Mouse (Mus musculus): ENCODE measurements around the gene Nacc1. TPM values are rescaled to one million over a fixed set of nuclear protein-coding genes. Genes with fewer than 3 reads are reported as not detected.
"Not testable (repeated sequence)": the region's sequence is repeated elsewhere in the genome, so short reads cannot be mapped to it uniquely, and the experiment has no call there.

The Nacc1 gene
- polyA plus RNA-seq, 1 experiment from 2014 or later = 6.9 TPM

DNA sequence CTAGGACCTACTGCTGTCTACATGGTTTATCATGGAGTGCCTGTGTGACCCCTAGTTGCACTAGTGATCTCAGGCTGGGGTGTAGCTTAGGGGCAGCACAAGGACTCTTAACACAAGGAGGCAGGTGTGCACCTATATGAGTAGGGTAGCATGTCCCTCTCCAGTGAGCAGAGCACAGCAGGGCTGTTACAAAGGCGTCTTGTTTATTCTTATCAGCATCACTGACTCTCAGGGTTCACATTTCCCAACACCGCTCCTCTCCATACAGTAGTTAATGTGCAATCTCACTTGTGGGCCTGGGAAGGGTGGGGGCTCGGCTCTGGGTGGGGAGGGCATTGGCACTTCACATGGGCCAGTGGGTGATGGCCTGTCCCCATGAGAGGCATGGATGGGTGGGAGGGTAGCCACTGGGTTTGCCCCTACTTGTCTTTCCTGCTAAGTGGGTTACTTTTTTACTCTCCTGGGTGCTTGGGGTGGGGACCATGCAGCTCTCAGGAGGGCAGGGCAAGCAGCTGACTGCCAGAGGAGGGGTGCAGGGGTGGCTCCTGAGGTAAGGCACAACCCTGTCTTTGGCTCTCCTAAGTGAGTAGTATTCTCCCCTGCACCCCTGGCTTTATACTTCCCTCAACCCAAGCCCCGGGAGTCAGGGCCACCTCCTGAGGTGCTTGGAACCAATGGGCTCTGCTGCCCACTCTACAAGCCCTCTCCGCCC, 17.2 kb downstream of the Nacc1 start:
- H3K36me3 ChIP-seq = peaks cover 43% of the 10 kb centered on the region

DNA sequence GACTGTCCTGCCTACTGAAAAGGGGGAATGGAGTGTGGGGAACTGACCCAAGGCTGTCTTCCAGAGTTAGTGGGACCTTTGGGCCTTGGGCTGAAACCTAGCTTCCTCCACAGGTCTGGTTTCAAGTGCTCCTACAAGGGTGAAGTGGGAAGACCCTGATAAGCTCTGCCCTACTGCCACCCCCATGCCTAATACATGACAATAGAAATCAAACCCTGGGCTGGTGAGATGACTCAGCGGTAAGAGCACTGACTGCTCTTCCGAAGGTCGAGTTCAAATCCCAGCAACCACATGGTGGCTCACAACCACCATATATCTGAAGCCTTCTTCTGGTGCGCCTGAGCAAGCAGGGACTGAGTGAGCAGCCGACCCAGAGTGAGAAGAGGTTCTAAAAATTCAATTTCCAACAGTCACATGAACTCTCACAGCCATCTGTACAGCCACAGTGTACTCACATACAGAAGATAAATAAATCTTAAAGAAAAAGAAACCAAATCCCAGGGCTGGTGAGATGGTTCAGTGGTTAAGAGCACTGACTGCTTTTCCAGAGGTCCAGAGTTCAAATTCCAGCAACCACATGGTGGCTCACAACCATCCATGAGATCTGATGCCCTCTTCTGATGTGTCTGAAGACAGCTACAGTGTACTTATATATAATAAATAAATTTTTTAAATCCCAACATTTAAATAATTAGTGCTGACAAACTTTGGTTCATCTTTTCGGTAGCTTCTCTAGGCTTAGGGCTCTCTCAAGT, 18.8 kb downstream of the Nacc1 start:
- H3K9me3 ChIP-seq (replicated peaks) = no peaks in the 10 kb centered on the region
- H3K9ac ChIP-seq = 0 out of 2 replicates have a peak overlapping the region, but pooled peaks have one; percentile 11
- H3K27ac ChIP-seq = no peak overlapping the region
- no peaks in the 10 kb centered on the region for H3K27me3 ChIP-seq
- ATAC-seq (ENCODE audit: low read depth) = no peak
- no peak overlapping the region for H3K4me3 ChIP-seq (replicated peaks)
- H3K4me2 ChIP-seq = no peak overlapping the region
- no peak for DNase-seq
- H3K4me1 ChIP-seq (replicated peaks) = peaks cover 62% of the 10 kb centered on the region
- peaks cover 30% of the 10 kb centered on the region for H3K36me3 ChIP-seq
- WGBS (ENCODE audit: insufficient replicate concordance) = 42% methylated on average over 6 of the region's 6 CpGs

More for the DNA sequence above, 17.2 kb downstream of the Nacc1 start:
- H3K4me3 ChIP-seq (replicated peaks); H3K9me3 ChIP-seq (replicated peaks); H3K27me3 ChIP-seq; H3K4me2 ChIP-seq; DNase-seq: not testable (repeated sequence)
- peaks cover 58% of the 10 kb centered on the region for H3K4me1 ChIP-seq (replicated peaks)
- peak; percentile 49 for ATAC-seq (ENCODE audit: low read depth)
- peak overlapping the region; percentile 25 for H3K27ac ChIP-seq
- 0 out of 2 replicates have a peak overlapping the region, but pooled peaks have one; percentile 8 for H3K9ac ChIP-seq
- 58% methylated on average over 5 of the region's 5 CpGs for WGBS (ENCODE audit: insufficient replicate concordance)

DNA sequence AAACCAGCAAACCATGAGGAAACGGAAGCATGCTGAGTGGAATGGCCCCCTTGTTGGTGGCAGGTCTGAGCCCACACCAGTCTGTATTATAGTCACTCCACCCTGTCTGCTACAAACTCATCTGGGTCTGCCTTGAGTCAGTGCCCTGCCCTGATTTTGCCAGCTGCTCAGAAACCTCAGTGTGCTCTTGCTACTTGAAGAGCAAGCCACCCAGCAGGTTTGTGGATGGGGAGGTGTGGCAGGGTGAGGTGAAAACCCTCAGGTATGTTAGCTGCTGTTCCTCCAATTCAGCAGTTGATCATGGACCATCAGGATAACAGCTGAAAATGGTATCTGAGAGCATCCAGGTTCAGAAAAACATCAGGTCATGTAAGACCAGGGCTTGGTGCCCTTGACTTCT, 19.6 kb downstream of the Nacc1 start:
- 67% methylated on average over 1 of the region's 1 CpGs for WGBS (ENCODE audit: insufficient replicate concordance)
- no peaks in the 10 kb centered on the region for H3K9me3 ChIP-seq (replicated peaks)
- peaks cover 68% of the 10 kb centered on the region for H3K4me1 ChIP-seq (replicated peaks)
- H3K27ac ChIP-seq = no peak overlapping the region
- no peaks in the 10 kb centered on the region for H3K27me3 ChIP-seq
- DNase-seq = no peak
- H3K9ac ChIP-seq = no peak overlapping the region
- no peak overlapping the region for H3K4me3 ChIP-seq (replicated peaks)
- ATAC-seq (ENCODE audit: low read depth) = no peak
- H3K4me2 ChIP-seq = no peak overlapping the region
- H3K36me3 ChIP-seq = peaks cover 23% of the 10 kb centered on the region

DNA sequence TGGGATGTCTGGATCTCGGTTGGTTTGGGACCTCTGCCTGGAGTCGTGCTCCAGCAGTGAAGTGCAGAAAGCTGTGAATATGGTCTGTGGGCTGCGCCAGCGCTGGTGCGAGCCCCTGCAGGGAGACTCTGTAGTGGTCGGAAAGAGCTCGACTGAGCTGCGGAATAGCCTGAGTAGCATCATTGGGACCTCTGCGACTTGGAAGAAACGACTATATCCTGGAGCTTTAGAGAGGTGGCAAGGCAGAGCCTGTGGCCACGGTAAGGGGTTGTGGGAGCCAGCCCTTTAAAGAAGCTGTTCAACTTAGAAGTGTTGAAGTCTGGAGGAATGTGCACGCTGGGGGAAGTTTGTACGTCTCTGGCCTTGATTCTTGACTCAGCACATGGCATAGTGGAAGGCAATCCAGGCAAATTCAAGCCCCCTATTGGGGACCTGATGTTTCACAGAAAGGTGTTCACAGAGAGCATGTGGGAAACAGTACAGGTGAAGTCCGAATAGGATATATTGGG, 22.2 kb downstream of the Nacc1 start:
- ATAC-seq (ENCODE audit: low read depth) (peak; percentile 2; the same call in 1 of the 2 replicates), DNase-seq (no peak)
- H3K9me3 ChIP-seq (replicated peaks) = no peaks in the 10 kb centered on the region
- WGBS (ENCODE audit: insufficient replicate concordance) = 2% methylated on average over 14 of the region's 14 CpGs
- peak overlapping the region; percentile 99 for H3K4me2 ChIP-seq
- peak overlapping the region; percentile 98 for H3K27ac ChIP-seq
- no peaks in the 10 kb centered on the region for H3K27me3 ChIP-seq
- peak overlapping the region; percentile 93 for H3K9ac ChIP-seq
- peak overlapping the region; percentile 81 for H3K4me3 ChIP-seq (replicated peaks)
- H3K4me1 ChIP-seq (replicated peaks) = peaks cover 78% of the 10 kb centered on the region
- H3K36me3 ChIP-seq = peaks cover under 1% of the 10 kb centered on the region; the same call in 1 of the 2 replicates

DNA sequence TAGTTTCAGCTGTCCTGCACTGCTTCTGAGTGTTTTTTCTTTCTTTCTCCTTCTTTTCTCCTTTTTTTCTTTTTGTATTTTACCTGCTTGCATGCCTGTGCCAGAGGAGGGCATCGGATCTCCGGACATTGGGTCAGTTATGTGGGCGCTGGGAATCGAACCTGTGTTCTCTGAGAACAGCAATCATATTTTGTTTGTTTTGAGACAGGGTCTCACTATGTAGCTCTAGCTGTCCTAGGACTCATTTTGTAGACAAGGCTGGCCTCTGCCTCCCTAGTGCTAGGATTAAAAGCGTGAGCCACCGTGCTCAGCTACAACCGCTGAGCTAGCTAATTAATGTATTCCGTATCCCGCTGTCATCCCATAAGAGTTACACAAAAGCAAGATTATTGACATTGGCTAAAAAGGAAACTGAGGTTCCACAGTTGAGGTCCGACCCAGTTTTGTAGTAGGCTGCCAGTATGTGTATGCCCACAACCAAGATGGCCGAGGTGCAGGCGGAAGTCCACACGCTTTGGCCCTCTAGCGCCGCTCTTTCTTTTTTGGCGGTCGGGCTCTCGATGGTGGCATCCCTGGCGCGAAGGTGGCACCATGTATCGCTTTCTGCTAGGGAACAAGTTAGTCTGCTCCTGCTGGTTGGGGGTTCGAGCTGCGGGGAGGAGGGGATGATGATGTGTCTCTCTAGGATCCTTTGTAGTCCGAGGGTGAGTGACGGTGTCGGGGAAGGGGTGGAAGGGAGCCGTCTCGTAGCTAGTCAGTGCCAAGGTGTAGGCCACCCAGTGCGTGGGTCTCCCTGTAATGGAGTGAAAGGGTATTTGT, 22.9 kb downstream of the Nacc1 start:
- no peaks in the 10 kb centered on the region for H3K27me3 ChIP-seq
- peak overlapping the region; percentile 81 for H3K4me3 ChIP-seq (replicated peaks)
- peak overlapping the region; percentile 98 for H3K27ac ChIP-seq
- DNase-seq = peak; percentile 65
- peak overlapping the region; percentile 93 for H3K9ac ChIP-seq
- no peaks in the 10 kb centered on the region for H3K36me3 ChIP-seq
- WGBS (ENCODE audit: insufficient replicate concordance) = under 1% methylated on average over 29 of the region's 29 CpGs
- ATAC-seq (ENCODE audit: low read depth) = peak; percentile 45
- H3K4me2 ChIP-seq = peak overlapping the region; percentile 99
- H3K4me1 ChIP-seq (replicated peaks) = peaks cover 79% of the 10 kb centered on the region
- no peaks in the 10 kb centered on the region for H3K9me3 ChIP-seq (replicated peaks)

DNA sequence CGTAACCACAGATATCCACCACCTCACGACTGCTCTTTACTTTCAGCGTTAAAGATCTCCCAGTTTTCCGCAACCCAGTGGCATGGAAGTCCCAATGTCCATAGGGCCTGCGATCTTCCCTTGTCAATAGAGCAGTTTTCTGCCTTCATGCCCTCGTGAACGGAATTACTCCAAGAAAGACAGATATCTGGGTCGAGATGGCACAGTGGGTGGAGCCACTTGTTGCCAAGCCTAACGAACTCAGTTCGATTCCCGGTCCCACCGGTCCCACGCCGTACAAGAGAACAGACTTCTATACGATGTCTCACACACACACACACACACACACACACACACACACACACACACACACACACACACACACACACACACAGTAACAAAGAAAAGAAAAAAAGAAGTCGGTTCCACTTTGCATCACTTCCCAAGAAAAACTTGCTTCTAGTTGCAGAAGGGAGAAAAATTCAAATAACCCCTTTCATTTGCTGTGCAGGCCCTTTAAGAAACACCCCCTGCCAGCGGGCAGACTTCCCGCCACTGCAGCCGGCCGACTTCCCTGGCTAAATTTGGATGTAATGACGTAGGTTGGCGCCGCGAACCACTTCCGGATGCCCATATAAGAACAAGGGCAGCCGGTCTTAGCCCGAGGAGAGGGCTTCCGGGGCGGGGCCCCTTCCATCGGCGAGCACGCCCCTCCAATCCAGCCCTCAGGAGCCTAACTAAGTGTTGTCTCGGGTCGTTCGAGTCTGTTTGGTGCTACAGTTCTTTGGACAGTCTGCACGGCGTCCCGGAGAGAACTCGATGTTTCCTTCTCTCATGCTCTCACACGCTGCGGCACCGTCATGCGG, 24.0 kb downstream of the Nacc1 start:
- Histone ChIP-seq H3K9ac (peak overlapping the region; percentile 93), H3K9me3 (replicated peaks) (no peaks in the 10 kb centered on the region), H3K4me1 (replicated peaks) (peaks cover 83% of the 10 kb centered on the region), H3K27me3 (no peaks in the 10 kb centered on the region), H3K36me3 (no peaks in the 10 kb centered on the region), H3K4me2 (peak overlapping the region; percentile 99), H3K4me3 (replicated peaks) (peak overlapping the region; percentile 81), H3K27ac (peak overlapping the region; percentile 98)
- peak; percentile 94 for DNase-seq
- WGBS (ENCODE audit: insufficient replicate concordance) = 3% methylated on average over 43 of the region's 43 CpGs
- peak; percentile 77 for ATAC-seq (ENCODE audit: low read depth)

DNA sequence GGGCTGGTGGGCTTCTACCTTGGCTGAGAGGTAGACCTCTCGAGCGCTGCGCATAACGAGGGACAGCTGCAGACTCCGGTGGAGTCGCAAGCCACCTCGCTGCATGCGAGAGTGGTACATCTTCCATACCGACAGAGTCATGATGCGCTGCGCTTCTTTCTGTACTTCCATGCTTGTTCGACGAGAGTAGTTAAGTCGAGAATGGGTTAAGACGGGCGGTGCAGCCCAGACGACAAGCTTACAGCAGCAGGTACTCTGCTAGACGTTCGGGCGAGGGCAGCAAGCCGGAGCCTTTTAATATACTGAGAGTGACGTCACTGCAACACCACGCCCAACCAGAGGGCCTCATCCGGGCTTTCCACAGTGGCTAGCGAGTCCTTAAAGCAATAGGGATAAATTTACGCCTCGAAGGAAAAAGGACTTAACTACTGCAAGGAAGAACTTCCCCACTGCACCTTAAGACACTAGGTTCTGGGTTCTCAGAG, 25.0 kb downstream of the Nacc1 start, which contains the start of gene Ier2:
TSS of gene Ier2 (minus strand) at position 272 of the 485 bp plus-strand sequence.
- Histone ChIP-seq H3K27me3 (no peaks in the 10 kb centered on the region), H3K4me1 (replicated peaks) (peaks cover 81% of the 10 kb centered on the region), H3K9ac (peak within 1 kb of the TSS; percentile 93), H3K9me3 (replicated peaks) (no peaks in the 10 kb centered on the region), H3K4me3 (replicated peaks) (peak within 1 kb of the TSS; percentile 81), H3K4me2 (peak within 1 kb of the TSS; percentile 99), H3K27ac (peak within 1 kb of the TSS; percentile 98), H3K36me3 (no peaks in the 10 kb centered on the region)
- ATAC-seq (ENCODE audit: low read depth) = peak; percentile 63
- peak; percentile 93 for DNase-seq
- WGBS (ENCODE audit: insufficient replicate concordance) = under 1% methylated on average over 27 of the region's 27 CpGs

DNA sequence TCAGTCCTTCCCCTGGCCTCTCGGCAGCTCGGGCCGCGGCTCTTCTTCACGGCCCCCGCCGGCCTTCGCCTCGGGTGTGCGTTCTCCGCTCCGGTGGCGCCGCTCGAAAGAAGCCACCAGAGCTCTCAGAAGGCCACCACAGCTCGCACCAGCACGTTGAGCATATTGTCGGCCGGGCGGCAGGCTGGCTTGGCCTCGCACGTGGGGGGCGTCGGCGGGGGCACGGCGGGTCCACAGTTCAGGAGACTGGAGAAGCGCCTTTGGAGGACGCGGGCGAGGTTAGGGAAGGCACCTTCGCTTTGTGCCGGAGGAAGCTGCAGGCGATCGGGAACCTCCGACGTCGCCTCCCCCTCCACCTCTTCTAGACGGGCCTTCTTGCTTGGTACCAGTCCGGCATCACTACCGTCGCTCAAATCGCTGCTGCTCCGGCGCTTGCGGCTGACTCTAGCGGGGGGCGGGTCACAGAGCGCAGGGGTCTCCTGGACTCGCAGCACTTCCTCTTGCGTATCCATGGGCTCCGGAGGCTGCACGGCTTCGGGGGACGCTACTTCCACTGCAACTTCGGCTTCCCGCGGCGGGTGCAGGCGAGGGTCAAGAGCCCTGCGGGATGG, 25.6 kb downstream of the Nacc1 start:
- peak overlapping the region; percentile 93 for H3K9ac ChIP-seq
- peak; percentile 0; the same call in 1 of the 2 replicates for ATAC-seq (ENCODE audit: low read depth)
- H3K4me1 ChIP-seq (replicated peaks) = peaks cover 83% of the 10 kb centered on the region
- peak overlapping the region; percentile 99 for H3K4me2 ChIP-seq
- H3K9me3 ChIP-seq (replicated peaks) = no peaks in the 10 kb centered on the region
- peak overlapping the region; percentile 81 for H3K4me3 ChIP-seq (replicated peaks)
- no peaks in the 10 kb centered on the region for H3K36me3 ChIP-seq
- WGBS (ENCODE audit: insufficient replicate concordance) = under 1% methylated on average over 61 of the region's 61 CpGs
- no peaks in the 10 kb centered on the region for H3K27me3 ChIP-seq
- H3K27ac ChIP-seq = peak overlapping the region; percentile 98
- DNase-seq = peak; percentile 51

DNA sequence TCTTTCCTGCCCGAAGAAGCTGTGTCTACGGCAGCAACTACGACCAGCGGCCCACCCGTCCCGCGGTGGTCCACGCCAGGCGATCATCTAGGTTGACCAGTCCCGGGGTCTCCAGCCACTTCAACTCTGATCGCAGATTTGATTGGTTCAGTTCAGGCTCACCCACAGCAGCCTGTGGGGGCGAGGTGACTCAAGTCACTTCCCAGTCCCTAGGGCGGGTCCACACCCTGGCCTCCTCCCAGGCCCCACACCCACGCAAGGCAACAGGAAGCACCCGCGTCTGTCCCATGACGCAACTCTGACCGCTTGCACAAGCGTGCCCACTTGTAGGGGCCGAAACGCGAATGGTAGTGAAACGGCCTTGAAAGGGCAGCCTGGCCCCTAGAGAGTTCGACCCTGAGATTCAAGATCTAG, 26.2 kb downstream of the Nacc1 start:
- DNase-seq = peak; percentile 80
- H3K4me1 ChIP-seq (replicated peaks) = peaks cover 83% of the 10 kb centered on the region
- peak overlapping the region; percentile 81 for H3K4me3 ChIP-seq (replicated peaks)

More for the DNA sequence above, 26.2 kb downstream of the Nacc1 start:
- Histone ChIP-seq H3K4me2 (peak overlapping the region; percentile 99), H3K27ac (peak overlapping the region; percentile 98), H3K27me3 (no peaks in the 10 kb centered on the region), H3K9ac (peak overlapping the region; percentile 93), H3K36me3 (no peaks in the 10 kb centered on the region), H3K9me3 (replicated peaks) (no peaks in the 10 kb centered on the region)
- peak; percentile 67 for ATAC-seq (ENCODE audit: low read depth)
- WGBS (ENCODE audit: insufficient replicate concordance) = under 1% methylated on average over 24 of the region's 24 CpGs
